Mouse (Mus musculus) spleen, adult 2 months (tissue): Measurements from ENCODE around the gene Ctnna2.

Source experiments
- CTCF ChIP-seq: fragments of 200-500 bp; IDR thresholded peaks from 2 replicates; pipeline ENCODE4 v1.5.1; 2011; ENCODE audit warnings: mild to moderate bottlenecking, inconsistent platforms; ENCODE audit not compliant: insufficient read depth, insufficient read length, insufficient replicate concordance; ENCODE audit errors: extremely low read depth
- POLR2A ChIP-seq: fragments of 200-500 bp; IDR thresholded peaks from 2 replicates; pipeline ENCODE4 v1.6.1; 2011; ENCODE audit warnings: low read depth, low read length, inconsistent platforms

DNA sequence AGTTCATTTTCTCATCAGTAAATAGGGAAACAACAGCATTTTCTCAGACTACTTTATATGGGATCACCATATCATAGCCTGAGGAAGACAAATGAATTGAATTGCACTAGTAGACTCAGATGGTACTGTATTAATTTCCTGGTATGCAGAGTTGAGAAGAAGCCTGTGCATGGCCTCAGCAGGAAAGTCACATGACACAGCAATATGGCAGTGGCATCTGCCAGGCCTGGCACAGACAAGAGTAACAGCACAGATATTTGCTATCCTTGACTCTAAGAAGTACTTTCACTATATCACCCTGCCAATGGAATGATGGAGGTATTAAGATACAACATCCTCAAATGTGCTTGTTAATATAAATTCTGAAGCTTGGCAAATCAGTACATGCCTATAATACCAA lies 553.8 kb downstream of the Ctnna2 start:
- TF ChIP-seq POLR2A, result no peak
- TF ChIP-seq CTCF, result no peak
